Mouse (Mus musculus): ENCODE results near the gene Immt. TPM values are rescaled to one million over a fixed set of nuclear protein-coding genes. Genes with fewer than 3 reads are reported as not detected.

Immt gene
- total RNA-seq, 2 experiments from 2014 or later, result 277 to 278 TPM

Other genes with a start within 250 kb of the Immt start
- gene Kdm3a, start 198.3 kb upstream of the Immt start, total RNA-seq (2021), result 10 to 100 TPM; 11.3 to 13.7 TPM
- gene Reep1, start 123.8 kb upstream of the Immt start, total RNA-seq (2021), result 10 to 100 TPM; 70.7 to 77.8 TPM
- 10 to 100 TPM; 39.0 to 42.7 TPM for gene Mrpl35, start 4.4 kb upstream of the Immt start, total RNA-seq (2021)
- 10 to 100 TPM; 67.9 to 70.0 TPM for gene Ptcd3, start 77.4 kb downstream of the Immt start, total RNA-seq (2021)
- 10 to 100 TPM; 32.3 to 40.5 TPM for gene Polr1a, start 77.7 kb downstream of the Immt start, total RNA-seq (2021)